Mouse (Mus musculus) spleen, embryonic (tissue): ENCODE data around the gene Cldn19.

Experiments used
- CTCF ChIA-PET: fragments of 350-600 bp; sonication (Branson Sonifier 250); formaldehyde crosslinking; loops from one replicate; lab custom pipeline; 2022; lab: Charles Lee

Gene Cldn19

GRCm38 (mm10) chr4:119252025-119252808, 3.0 kb upstream of the Cldn19 start:
- CTCF ChIA-PET, result no interaction called here

- CTCF ChIA-PET, result no interaction called here
These were observed 1.1 kb upstream of the Cldn19 start for GRCm38 (mm10) chr4:119254012-119254618.

- CTCF ChIA-PET, result interaction anchor here (0.7 kb wide), 1 partner anchor 1076 kb away, joined by 7 read pairs; no protein-coding TSS in a partner anchor
These were observed 1.9 kb downstream of the Cldn19 start for GRCm38 (mm10) chr4:119257083-119257482.

- CTCF ChIA-PET, result interaction anchor here (0.5 kb wide), 1 partner anchor 1968 kb away, joined by 4 read pairs; no protein-coding TSS in a partner anchor
These were observed 4.4 kb downstream of the Cldn19 start for GRCm38 (mm10) chr4:119259344-119260254.

- CTCF ChIA-PET, result no interaction called here
These were observed 6.0 kb downstream of the Cldn19 start for GRCm38 (mm10) chr4:119261087-119261713.

GRCm38 (mm10) chr4:119262483-119262882, 7.3 kb downstream of the Cldn19 start:
- CTCF ChIA-PET, result no interaction called here

- CTCF ChIA-PET, result no interaction called here
These were observed 8.2 kb downstream of the Cldn19 start for GRCm38 (mm10) chr4:119263459-119263858.

- CTCF ChIA-PET, result no interaction called here
These were observed 11.4 kb downstream of the Cldn19 start for GRCm38 (mm10) chr4:119266606-119267005.

- CTCF ChIA-PET, result no interaction called here
These were observed 19.4 kb downstream of the Cldn19 start for GRCm38 (mm10) chr4:119274627-119275026.

GRCm38 (mm10) chr4:119275226-119275625, 20.0 kb downstream of the Cldn19 start:
- CTCF ChIA-PET, result no interaction called here

- CTCF ChIA-PET, result no interaction called here
These were observed 20.5 kb downstream of the Cldn19 start for GRCm38 (mm10) chr4:119275726-119276125.

- CTCF ChIA-PET, result interaction anchor here (0.5 to 1.5 kb wide), 2 partner anchors 14 to 44 kb away, joined by 3 read pairs; no protein-coding TSS in a partner anchor
These were observed 23.6 kb downstream of the Cldn19 start for GRCm38 (mm10) chr4:119278784-119279183.

- CTCF ChIA-PET, result interaction anchor here (0.8 kb wide), 1 partner anchor 46 kb away, joined by 3 read pairs; no protein-coding TSS in a partner anchor
These were observed 29.6 kb downstream of the Cldn19 start for GRCm38 (mm10) chr4:119284861-119285260.

GRCm38 (mm10) chr4:119285336-119285735, 30.1 kb downstream of the Cldn19 start:
- CTCF ChIA-PET, result interaction anchor here (0.6 kb wide), 1 partner anchor 1119 kb away, joined by 3 read pairs; no protein-coding TSS in a partner anchor

GRCm38 (mm10) chr4:119291921-119292320, 36.7 kb downstream of the Cldn19 start:
- CTCF ChIA-PET, result no interaction called here

- CTCF ChIA-PET, result no interaction called here
These were observed 37.8 kb downstream of the Cldn19 start for GRCm38 (mm10) chr4:119292771-119293573.

GRCm38 (mm10) chr4:119293574-119294258, 38.5 kb downstream of the Cldn19 start:
- CTCF ChIA-PET, result no interaction called here

- CTCF ChIA-PET, result no interaction called here
These were observed 39.4 kb downstream of the Cldn19 start, which contains the start of gene Ybx1 for GRCm38 (mm10) chr4:119294415-119295133. Gene Ybx1 (minus strand): TSS chr4:119294604.

- CTCF ChIA-PET, result no interaction called here
These were observed 39.9 kb downstream of the Cldn19 start for GRCm38 (mm10) chr4:119295134-119295453.
